Mouse (Mus musculus) left cerebral cortex, adult 2 months (tissue): ENCODE measurements around the gene 1810043G02Rik. TPM values are rescaled to one million over a fixed set of nuclear protein-coding genes. Genes with fewer than 3 reads are reported as not detected.
"Not testable (repeated sequence)": the region's sequence is repeated elsewhere in the genome, so short reads cannot be mapped to it uniquely, and the experiment has no call there.

Source experiments
- DNase-seq, 2 experiments: peaks; one replicate each; pipeline ENCODE4 v3.0.0; 2021 to 2022; ENCODE audit warnings: low spot score in 2 of 2, mixed read lengths in 1 of 2; ENCODE audit errors: extremely low spot score in 1 of 2
- H3K27ac ChIP-seq: fragments of 200-600 bp; 2 replicates; pipeline ENCODE4 v1.8.1; 2022
- H3K4me3 ChIP-seq: fragments of 200-600 bp; 2 replicates; pipeline ENCODE4 v1.8.1; 2022
- CTCF ChIP-seq: fragments of 200-600 bp; IDR thresholded peaks from 2 replicates; pipeline ENCODE4 v1.8.1; 2022; ENCODE audit warnings: antibody characterized with exemption, mild to moderate bottlenecking, moderate library complexity
- intact Hi-C: fragments of 180-260 bp; cut with DNase I; formaldehyde crosslinking; loops from one replicate; pipeline ENCODE4 v1.15.1; 2025
- total RNA-seq, 2 experiments: library from RNA; stranded (reverse); gene quantifications; 2 replicates each; pipeline ENCODE4 v1.2.3; 2021

The 1810043G02Rik gene
- total RNA-seq, 2 experiments from 2014 or later: 33.9 to 34.0 TPM

DNA sequence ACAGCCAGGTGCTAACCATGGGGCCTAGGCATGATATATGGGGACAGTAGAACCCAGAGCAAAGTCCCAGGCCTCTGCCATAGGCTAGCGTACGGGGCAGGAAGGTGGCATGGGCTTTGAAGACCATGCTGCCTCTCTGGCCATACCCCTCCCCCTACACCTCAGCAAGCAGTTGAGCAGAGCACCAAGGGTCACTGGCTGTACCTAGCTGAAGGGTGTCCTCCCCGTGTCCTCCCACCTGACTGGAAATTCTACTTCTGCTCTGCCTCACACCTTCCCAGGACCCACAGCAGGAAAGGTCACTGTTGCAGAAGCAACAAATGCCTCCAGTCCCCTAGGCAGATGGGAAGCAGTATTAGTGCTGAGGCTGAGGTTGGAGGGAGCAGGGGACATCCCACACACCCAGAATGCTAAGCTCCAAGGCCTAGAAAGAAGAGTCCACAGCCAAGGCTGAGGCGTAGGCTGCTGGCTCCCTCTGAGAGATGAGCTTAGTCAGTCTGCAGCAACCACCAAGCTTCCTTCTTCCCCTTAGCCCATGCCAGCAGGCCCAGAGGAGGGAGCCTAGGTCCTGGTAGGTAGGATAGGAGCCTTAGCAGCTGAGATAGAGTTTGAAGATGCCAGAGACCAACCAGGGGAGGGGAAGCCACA lies 27.6 kb downstream of the 1810043G02Rik start:
- Histone ChIP-seq H3K4me3 (no peak overlapping the region), H3K27ac (peak overlapping the region; percentile 76)
- intact Hi-C loops: loop anchor here (10.0 kb wide), 2 partner anchors 379 to 381 kb away; partner anchors contain the start of gene Ube2g2
- TF ChIP-seq CTCF: no peak
- peak; percentile 14 to 32 for DNase-seq

DNA sequence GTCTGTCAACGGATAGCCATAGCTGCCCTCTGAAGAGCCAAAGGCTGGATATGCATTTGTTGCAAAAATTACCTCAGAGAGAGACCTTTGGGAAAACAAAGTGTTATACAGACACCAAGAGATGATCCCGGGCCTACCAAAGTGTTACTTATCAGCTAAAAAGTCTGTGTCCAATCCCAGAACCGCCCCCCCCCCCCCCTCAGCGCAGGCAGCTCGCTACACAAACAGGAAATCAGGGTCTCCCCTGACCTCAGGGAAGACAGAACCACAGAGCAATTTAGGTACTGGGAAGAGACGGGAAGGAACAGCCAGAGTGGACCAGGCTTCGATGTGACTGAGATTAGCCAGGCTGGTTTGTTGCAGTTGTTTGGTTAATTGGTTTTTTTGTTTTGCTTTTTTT lies 28.9 kb downstream of the 1810043G02Rik start:
- intact Hi-C loops: loop anchor here (10.0 kb wide), 2 partner anchors 378 to 382 kb away; partner anchors contain the start of gene Ube2g2
- no peak overlapping the region for H3K4me3 ChIP-seq
- no peak overlapping the region; the same call in 1 of the 2 replicates for H3K27ac ChIP-seq
- no peak for DNase-seq
- no peak for TF ChIP-seq CTCF

DNA sequence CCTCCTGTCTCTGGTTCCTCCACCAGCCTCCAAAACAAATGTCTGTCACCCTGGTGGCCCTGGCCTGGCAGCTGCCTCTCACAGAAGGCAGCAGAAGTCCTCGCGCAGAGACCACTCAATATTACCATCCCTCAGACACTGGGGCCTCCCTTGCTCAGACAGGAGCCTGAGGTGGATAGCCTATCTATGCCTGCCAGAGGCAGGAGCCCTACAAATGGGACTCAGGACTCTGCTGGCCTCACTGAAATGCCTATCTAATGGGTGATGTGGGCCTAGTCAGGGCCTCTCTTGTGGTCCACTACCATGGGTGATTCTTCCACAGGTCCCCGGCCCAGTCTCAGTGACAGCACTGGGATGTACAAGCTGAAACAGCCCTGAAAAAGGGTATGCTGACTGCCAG lies 29.8 kb downstream of the 1810043G02Rik start:
- intact Hi-C loops: loop anchor here (2.0 to 10.0 kb wide), 3 partner anchors 23 to 383 kb away; partner anchors contain the start of gene Ube2g2
- Histone ChIP-seq H3K4me3 (peak overlapping the region; percentile 85), H3K27ac (peak overlapping the region; percentile 99; the same call in 1 of the 2 replicates)
- DNase-seq: no peak
- no peak for TF ChIP-seq CTCF

DNA sequence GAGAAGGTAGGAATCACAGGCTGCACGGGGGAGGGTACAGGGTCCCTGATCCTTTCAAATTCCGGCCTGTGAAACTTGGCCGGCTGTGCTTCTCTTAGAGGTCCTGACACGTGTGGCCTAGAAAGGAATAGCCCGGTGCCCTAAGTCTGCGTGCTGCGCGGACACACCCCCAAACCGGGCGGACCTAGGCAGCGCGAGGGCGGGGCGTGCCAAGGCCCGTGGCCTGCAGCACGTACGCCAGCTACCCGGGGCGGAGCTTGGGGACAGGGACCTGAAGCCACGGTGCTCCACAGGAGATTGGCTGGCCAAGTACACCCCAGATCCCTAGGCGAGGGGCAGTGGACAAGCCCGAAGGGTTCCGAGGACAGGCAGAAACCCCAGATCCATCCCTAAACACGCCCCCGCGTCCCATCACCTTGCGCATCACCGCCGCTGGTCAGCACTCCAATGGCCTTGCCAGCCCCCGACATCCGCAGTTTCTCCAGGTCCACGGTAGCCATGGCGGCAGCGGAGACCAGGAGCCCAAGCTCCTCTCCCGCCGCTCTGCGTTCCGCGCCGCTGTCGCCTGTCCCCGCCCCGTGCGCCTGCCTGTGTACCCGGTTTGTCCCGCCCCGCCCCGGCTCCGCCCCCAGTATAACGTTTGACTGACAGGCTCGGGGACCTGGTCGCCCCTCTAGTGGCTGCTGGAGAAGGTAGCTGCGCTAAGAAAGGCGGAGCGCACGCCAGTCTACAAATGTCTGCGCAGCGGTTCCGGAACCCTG lies 31.0 kb downstream of the 1810043G02Rik start:
- peak; percentile 77 for TF ChIP-seq CTCF
- H3K27ac ChIP-seq: peak overlapping the region; percentile 99
- intact Hi-C loops: loop anchor here (2.0 to 10.0 kb wide), 3 partner anchors 25 to 385 kb away; partner anchors contain the start of gene Ube2g2

GRCm38 (mm10) chr10:78009945-78010293 lies 31.6 kb downstream of the 1810043G02Rik start, which contains the start of gene Pfkl:
Pfkl (minus strand) TSS chr10:78010083.
- H3K4me3 ChIP-seq: peak within 1 kb of the TSS; percentile 85
- no peak for DNase-seq
- no peak for TF ChIP-seq CTCF
- H3K27ac ChIP-seq: peak within 1 kb of the TSS; percentile 99
- intact Hi-C loops: loop anchor here (2.0 to 10.0 kb wide), 3 partner anchors 25 to 385 kb away; partner anchors contain the start of gene Ube2g2

More for the DNA sequence above, 31.0 kb downstream of the 1810043G02Rik start:
- H3K4me3 ChIP-seq: peak overlapping the region; percentile 85
- DNase-seq: peak; percentile 93

DNA sequence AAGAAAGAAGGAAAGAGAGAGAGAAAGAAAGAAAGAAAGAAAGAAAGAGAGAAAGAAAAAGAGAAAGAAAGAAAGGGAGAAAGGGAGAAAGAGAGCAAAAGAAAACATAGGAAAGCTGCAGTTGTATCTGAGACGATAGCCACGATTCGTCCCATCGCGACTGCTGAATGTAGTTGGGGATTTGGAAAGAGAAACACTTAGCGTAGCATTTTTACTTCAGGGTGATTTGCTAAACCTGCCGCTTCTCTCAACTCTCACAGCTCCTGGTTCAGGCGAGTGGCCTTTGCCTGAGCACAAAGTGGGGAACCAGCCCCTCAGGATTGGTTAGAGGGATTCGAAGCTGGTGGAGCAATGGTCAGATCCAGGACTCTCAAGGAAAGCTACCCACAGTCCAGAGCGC lies 32.0 kb downstream of the 1810043G02Rik start:
- Histone ChIP-seq H3K4me3 (no peak overlapping the region), H3K27ac (no peak overlapping the region)
- intact Hi-C loops: no loop called here
- no peak for DNase-seq
- no peak for TF ChIP-seq CTCF

DNA sequence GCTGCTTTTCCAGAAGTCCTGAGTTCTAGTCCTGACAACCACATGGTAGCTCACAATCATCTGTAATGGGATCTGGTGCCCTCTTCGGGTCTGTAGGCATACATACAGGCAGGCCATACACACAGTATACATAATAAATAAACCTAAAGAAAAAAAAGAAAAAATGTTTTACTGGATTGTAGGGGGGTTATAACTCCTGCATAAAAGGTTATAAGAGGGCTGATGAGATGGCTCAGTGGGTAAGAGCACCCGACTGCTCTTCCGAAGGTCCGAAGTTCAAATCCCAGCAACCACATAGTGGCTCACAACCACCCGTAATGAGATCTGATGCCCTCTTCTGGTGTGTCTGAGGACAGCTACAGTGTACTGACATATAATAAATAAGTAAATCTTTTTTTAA lies 32.8 kb downstream of the 1810043G02Rik start:
- H3K27ac ChIP-seq, intact Hi-C loops, DNase-seq, H3K4me3 ChIP-seq: not testable (repeated sequence)

DNA sequence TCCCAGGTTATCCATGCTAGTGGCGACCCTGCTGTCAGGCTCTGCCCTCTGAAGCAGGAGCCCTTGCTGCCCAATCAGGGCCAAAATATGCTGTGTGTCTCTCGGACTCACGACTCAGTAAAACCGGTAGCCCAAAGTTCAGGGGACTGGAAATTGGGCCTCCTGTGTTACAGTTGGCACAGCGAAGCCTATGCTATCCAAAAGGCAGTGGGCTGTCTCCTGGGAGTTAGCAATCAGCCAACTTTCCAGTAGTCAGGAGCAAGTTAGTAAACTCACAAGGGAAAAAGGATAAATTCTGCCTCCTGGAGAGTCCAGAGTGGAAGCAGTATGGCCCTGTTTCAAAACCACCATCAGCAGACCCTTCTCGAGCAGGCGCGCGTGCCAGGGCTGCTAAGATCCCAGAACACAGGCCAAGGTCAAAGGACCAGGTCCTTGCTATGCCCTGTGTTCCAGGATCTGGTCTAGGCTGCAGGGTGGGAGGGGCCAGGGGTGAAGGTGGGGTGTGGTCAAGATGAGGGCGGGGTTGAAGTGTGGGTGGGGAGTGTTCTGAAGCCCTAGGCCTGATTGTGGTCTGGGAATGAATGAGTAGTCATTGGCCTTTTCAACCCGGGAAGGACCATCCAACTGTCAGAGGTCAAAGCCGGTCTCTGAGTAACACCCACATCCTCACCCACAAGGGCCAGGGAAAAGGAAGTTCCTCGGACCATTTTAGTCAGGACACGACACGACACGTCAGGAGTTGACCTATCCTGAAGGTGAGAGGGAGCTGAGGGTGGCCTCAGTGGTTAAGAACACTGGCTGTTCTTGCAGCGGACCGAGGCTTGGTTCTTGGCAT lies 34.6 kb downstream of the 1810043G02Rik start:
- Histone ChIP-seq H3K27ac (no peak overlapping the region), H3K4me3 (no peak overlapping the region)
- no peak for TF ChIP-seq CTCF
- intact Hi-C loops: no loop called here
- DNase-seq: no peak

GRCm38 (mm10) chr10:78015489-78015888 lies 37.2 kb downstream of the 1810043G02Rik start:
- DNase-seq: no peak
- TF ChIP-seq CTCF: no peak
- intact Hi-C loops: no loop called here
- Histone ChIP-seq H3K4me3 (no peak overlapping the region), H3K27ac (no peak overlapping the region)

- no peak overlapping the region for H3K4me3 ChIP-seq
- no peak for DNase-seq
- intact Hi-C loops: no loop called here
- TF ChIP-seq CTCF: no peak
- H3K27ac ChIP-seq: no peak overlapping the region
Measured at GRCm38 (mm10) chr10:78016366-78016765, 38.0 kb downstream of the 1810043G02Rik start.

- TF ChIP-seq CTCF: no peak; the same call in none of the 2 replicates
- Histone ChIP-seq H3K27ac (no peak overlapping the region), H3K4me3 (peak overlapping the region; percentile 27)
- peak; percentile 73 to 77 for DNase-seq
- intact Hi-C loops: no loop called here
Measured at GRCm38 (mm10) chr10:78018797-78019203, 40.5 kb downstream of the 1810043G02Rik start.

DNA sequence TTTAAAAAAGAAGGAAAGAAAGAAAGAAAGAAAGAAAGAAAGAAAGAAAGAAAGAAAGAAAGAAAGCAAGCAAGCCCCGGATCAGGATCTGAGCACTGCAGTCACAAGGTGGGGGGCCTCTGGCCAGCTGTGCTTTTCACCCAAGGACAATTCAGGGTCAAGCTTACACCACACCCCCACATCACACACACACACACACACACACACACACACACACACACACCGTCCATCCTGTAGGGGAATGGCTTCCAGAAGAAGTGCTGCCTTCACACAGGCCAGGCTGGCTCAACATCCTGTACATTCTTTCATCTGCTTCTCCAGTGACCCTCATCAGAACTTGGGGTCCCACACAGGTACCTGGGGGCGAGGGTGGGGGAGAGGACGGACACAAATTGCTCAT lies 41.0 kb downstream of the 1810043G02Rik start:
- intact Hi-C loops: no loop called here
- Histone ChIP-seq H3K27ac (no peak overlapping the region), H3K4me3 (no peak overlapping the region)
- DNase-seq: no peak
- TF ChIP-seq CTCF: no peak

DNA sequence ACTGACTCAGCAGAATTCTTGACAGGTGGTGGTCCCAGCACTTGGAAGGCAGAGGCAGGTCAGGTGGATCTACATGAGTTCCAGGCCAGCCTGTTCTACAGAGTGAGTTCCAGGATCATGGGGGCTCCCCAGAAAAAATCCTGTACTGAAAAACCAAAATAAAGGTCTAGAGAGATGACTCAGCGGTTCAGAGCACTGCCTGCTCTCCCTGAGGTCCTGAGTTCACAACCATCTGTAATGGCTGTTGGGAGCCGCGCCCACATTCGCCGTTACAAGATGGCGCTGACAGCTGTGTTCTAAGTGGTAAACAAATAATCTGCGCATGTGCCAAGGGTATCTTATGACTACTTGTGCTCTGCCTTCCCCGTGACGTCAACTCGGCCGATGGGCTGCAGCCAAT lies 41.7 kb downstream of the 1810043G02Rik start:
- intact Hi-C loops: not testable (repeated sequence)

More for the DNA sequence above, 41.7 kb downstream of the 1810043G02Rik start:
- H3K27ac ChIP-seq, DNase-seq, H3K4me3 ChIP-seq: not testable (repeated sequence)
